Mouse (Mus musculus) kidney, embryonic 14.5 days (tissue): ENCODE results near the gene Olfr798. TPM values are rescaled to one million over a fixed set of nuclear protein-coding genes. Genes with fewer than 3 reads are reported as not detected.

Source experiments
- ATAC-seq: fragments of 200-750 bp; cut with Nextera tagmentation; 2 replicates; pipeline ENCODE4 v1.8.0; 2017; ENCODE audit warnings: moderate number of reproducible peaks, mild to moderate bottlenecking, moderate TSS enrichment, moderate library complexity; ENCODE audit not compliant: low FRiP score, low TSS enrichment
- H3K27ac ChIP-seq: fragments of 300-500 bp; sonication (generic); 2 replicates; pipeline ENCODE4 v1.5.1; 2014; ENCODE audit warnings: low read depth, mild to moderate bottlenecking, low read length, moderate library complexity, mixed read lengths
- H3K27me3 ChIP-seq: fragments of 300-500 bp; sonication (generic); 2 replicates; pipeline ENCODE4 v1.6.1; 2014; ENCODE audit warnings: mild to moderate bottlenecking, low read length; ENCODE audit not compliant: control insufficient read depth, insufficient read depth
- H3K36me3 ChIP-seq: fragments of 300-500 bp; sonication (generic); 2 replicates; pipeline ENCODE4 v1.6.1; 2014; ENCODE audit warnings: low read length, mixed read lengths; ENCODE audit not compliant: control insufficient read depth, insufficient read depth
- H3K4me1 ChIP-seq: fragments of 300-500 bp; sonication (generic); 2 replicates; pipeline ENCODE4 v1.6.1; 2014; ENCODE audit warnings: low read length, mixed read lengths; ENCODE audit not compliant: control insufficient read depth, insufficient read depth
- H3K4me2 ChIP-seq: fragments of 300-500 bp; sonication (generic); replicated peaks from 2 replicates; pipeline ENCODE4 v1.6.1; 2014; ENCODE audit warnings: low read depth, mild to moderate bottlenecking, low read length
- H3K4me3 ChIP-seq: fragments of 300-500 bp; sonication (generic); 2 replicates; pipeline ENCODE4 v1.5.1; 2014; ENCODE audit warnings: mild to moderate bottlenecking, low read length
- H3K9ac ChIP-seq: fragments of 300-500 bp; sonication (generic); 2 replicates; pipeline ENCODE4 v1.6.1; 2014; ENCODE audit warnings: low read depth, mild to moderate bottlenecking, low read length, moderate library complexity
- H3K9me3 ChIP-seq: fragments of 300-500 bp; sonication (generic); 2 replicates; pipeline ENCODE4 v1.6.1; 2016; ENCODE audit warnings: low read length; ENCODE audit not compliant: control insufficient read depth
- WGBS: fragments of 180-500 bp; shearing (Covaris S2); extraction: QIAGEN DNeasy Blood & Tissue Kit; methylation state at CpG from one replicate; pipeline ENCODE4 v1.1.7; 2014; 5-methylcytosine and 5-hydroxymethylcytosine counted together
- polyA plus RNA-seq: library from polyadenylated mRNA; unstranded; fragments of >200 nt; fragmentation: Nextera tagmentation; extraction: Ambion mirVana; gene quantifications from 2 replicates; pipeline ENCODE4 v1.2.1, GENCODE M21; 2014

Gene Olfr798
- polyA plus RNA-seq: not detected in 2 replicates

DNA sequence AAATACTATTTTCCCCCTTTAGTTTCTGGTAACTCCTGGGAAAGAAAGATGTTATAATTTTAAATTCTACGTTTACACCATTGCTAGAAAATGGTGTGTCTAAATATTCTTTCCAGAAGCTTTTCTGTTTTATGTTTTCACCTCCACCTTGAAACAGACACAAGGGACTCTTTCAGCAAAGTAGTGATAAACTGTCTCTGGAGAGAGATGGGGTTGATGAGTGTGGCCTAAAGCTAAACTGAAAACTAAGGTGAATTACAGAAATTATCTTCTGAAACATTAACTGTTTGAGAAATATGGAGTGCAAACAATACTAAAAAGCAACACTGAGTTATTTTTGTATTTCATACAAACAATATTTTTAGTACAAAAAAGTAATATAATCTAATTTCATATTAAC lies at the start of gene Olfr798:
Gene Olfr798, minus strand, starts transcription at position 101 of the 400 bp plus-strand sequence.
- 77% methylated on average over 1 of the region's 1 CpGs for WGBS

DNA sequence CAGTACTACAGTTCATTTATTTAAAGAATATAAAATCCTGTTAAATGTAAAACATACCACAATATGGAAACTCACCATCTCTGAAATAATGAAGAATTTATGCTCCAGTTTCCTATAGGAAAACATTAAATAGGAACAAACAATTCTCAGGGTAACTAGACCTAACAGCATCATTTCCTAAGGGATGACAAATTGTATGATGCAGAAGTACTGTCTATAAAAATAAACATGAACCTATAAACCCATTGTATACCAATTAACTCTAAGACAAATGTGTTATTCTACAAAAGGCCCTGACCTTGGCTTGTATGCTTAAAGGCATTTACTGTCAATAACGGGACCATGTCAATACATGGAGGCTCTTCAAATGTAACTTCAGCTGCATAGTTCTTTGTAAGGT lies 46.0 kb upstream of the Olfr798 start, which contains the start of gene Olfr801:
Gene Olfr801, minus strand, starts transcription at position 101 of the 400 bp plus-strand sequence.
- H3K36me3 ChIP-seq: no peaks in the 10 kb centered on the region
- no peaks in the 10 kb centered on the region for H3K4me1 ChIP-seq
- no peak within 1 kb of the TSS for H3K9ac ChIP-seq
- H3K4me3 ChIP-seq: no peak within 1 kb of the TSS
- WGBS: 68% methylated on average over 1 of the region's 1 CpGs
- no peak within 1 kb of the TSS for H3K27ac ChIP-seq
- no peaks in the 10 kb centered on the region for H3K9me3 ChIP-seq
- no peak for ATAC-seq
- no peak within 1 kb of the TSS for H3K4me2 ChIP-seq
- H3K27me3 ChIP-seq: no peaks in the 10 kb centered on the region

More for the DNA sequence above, at the start of gene Olfr798:
- no peaks in the 10 kb centered on the region for H3K4me1 ChIP-seq
- H3K9ac ChIP-seq: no peak within 1 kb of the TSS
- no peak for ATAC-seq
- H3K4me3 ChIP-seq: no peak within 1 kb of the TSS
- H3K36me3 ChIP-seq: no peaks in the 10 kb centered on the region
- no peaks in the 10 kb centered on the region for H3K27me3 ChIP-seq
- no peak within 1 kb of the TSS for H3K27ac ChIP-seq
- H3K4me2 ChIP-seq: no peak within 1 kb of the TSS
- H3K9me3 ChIP-seq: no peaks in the 10 kb centered on the region

DNA sequence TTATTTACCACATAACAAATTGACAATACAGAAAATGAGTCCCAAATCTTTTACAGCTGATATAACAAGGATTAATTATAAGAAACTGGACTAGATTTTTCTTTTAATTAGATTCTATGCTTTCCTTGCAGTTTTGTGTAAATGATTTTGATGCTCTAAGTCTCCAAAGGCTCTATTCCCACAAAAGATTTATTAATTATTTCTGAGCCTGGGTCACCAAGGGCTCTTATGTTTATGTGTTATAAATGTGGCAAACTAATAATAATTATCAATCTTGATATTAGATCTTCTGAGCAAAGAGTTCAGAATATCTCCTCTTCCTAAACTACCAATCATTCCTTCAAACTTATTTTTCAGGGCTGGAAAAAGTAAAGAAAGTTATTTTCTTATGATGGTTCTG lies 29.7 kb upstream of the Olfr798 start, which contains the start of gene Olfr800:
Gene Olfr800, plus strand, starts transcription at position 301 of the 400 bp plus-strand sequence.
- no peak within 1 kb of the TSS for H3K4me2 ChIP-seq
- ATAC-seq: no peak
- no peaks in the 10 kb centered on the region for H3K27me3 ChIP-seq
- no peak within 1 kb of the TSS for H3K9ac ChIP-seq
- no peaks in the 10 kb centered on the region for H3K36me3 ChIP-seq
- H3K9me3 ChIP-seq: no peaks in the 10 kb centered on the region
- H3K27ac ChIP-seq: no peak within 1 kb of the TSS
- H3K4me3 ChIP-seq: no peak within 1 kb of the TSS
- no peaks in the 10 kb centered on the region for H3K4me1 ChIP-seq

DNA sequence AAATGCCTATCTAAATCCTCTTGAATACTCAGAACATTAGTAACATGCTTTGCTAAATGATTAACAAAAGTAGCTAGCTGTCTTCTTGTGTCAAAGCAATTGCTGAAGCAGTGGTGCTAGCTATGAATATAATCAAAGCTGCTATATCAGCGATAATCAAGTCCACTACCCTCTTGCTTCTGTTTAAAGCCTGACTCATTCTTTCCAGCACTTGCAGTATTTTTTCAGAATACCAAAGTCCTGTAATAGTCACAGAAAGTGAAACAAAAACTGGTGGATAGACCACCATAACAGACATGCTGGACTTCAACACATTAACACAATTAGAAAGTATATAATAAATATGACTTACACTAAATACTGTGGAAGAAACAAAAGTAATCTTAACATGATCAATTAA lies 24.0 kb upstream of the Olfr798 start:
- H3K4me2 ChIP-seq: no peak overlapping the region
- H3K9me3 ChIP-seq: no peaks in the 10 kb centered on the region
- WGBS: 74% methylated on average over 1 of the region's 1 CpGs
- no peaks in the 10 kb centered on the region for H3K36me3 ChIP-seq
- no peak overlapping the region for H3K4me3 ChIP-seq
- H3K4me1 ChIP-seq: no peaks in the 10 kb centered on the region
- no peak overlapping the region for H3K9ac ChIP-seq
- no peaks in the 10 kb centered on the region for H3K27me3 ChIP-seq
- no peak overlapping the region for H3K27ac ChIP-seq
- no peak for ATAC-seq

DNA sequence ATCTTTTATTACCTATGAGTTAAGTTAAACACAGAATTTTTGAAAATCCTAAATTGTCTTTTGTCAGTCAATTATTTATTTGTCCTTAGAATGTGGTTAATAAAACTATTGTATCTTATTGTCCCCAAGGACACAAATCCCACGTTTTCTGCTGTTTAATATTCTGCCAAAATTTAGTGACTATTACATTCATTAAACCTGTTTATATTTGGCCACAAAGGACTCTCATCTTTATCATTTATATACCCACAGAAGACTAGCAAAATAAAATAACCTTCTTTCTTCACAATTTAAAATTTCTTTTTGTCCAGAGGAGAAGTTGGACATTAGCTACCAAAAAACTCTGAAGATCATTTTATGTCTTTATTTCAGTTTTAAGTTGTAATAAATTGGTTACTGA lies 9.4 kb upstream of the Olfr798 start, which contains the start of gene Olfr799:
Gene Olfr799, plus strand, starts transcription at position 301 of the 400 bp plus-strand sequence.
- ATAC-seq: no peak
- 50% methylated on average over 1 of the region's 1 CpGs for WGBS

DNA sequence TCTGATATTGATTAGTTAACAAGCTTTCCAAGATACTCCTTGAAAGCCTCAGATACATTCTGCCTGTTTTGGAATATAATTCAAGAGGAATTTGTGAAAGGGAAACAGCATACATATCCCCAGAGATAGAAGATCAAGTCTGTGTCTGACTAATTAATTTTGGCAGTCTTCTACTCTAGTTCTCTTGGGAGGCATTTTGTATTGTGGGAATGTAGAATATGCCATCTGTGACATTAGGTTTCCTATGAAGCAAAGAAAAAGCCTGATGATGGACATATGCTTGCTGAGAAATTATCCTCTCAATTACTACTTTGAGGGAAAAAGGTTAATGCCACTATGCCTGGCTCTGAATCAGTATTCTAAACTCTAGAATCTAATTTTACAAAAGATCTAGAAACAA lies 4.5 kb downstream of the Olfr798 start:
- Histone ChIP-seq H3K27me3 (no peaks in the 10 kb centered on the region), H3K9ac (no peak overlapping the region), H3K36me3 (no peaks in the 10 kb centered on the region), H3K9me3 (no peaks in the 10 kb centered on the region), H3K4me2 (no peak overlapping the region), H3K4me1 (no peaks in the 10 kb centered on the region), H3K27ac (no peak overlapping the region), H3K4me3 (no peak overlapping the region)
- no peak for ATAC-seq

More for the DNA sequence above, 9.4 kb upstream of the Olfr798 start, which contains the start of gene Olfr799:
- H3K9me3 ChIP-seq: no peaks in the 10 kb centered on the region
- H3K4me1 ChIP-seq: no peaks in the 10 kb centered on the region
- H3K9ac ChIP-seq: no peak within 1 kb of the TSS
- no peak within 1 kb of the TSS for H3K27ac ChIP-seq
- no peak within 1 kb of the TSS for H3K4me2 ChIP-seq
- no peaks in the 10 kb centered on the region for H3K27me3 ChIP-seq
- no peak within 1 kb of the TSS for H3K4me3 ChIP-seq
- no peaks in the 10 kb centered on the region for H3K36me3 ChIP-seq

DNA sequence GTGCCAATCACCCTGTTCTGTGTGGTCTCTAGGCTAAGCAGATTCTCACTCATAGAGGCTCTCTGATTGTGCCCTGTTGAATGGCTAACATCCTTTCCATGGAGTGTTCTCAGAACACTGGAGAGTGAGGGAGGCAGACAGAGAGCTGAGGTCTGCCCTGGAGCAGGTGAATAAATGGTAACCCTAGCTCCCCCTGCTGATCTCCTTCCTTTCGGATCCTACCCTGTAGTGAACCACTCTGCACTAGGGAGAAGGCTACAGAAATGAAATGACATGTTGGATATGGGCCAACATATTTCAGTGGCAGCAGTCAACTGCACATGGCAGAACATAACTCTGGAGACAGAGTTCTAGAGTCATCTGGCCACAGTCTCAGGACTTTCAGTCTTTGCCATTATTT lies 6.0 kb downstream of the Olfr798 start:
- Histone ChIP-seq H3K4me1 (no peaks in the 10 kb centered on the region), H3K9ac (no peak overlapping the region), H3K9me3 (no peaks in the 10 kb centered on the region), H3K27ac (no peak overlapping the region), H3K36me3 (no peaks in the 10 kb centered on the region), H3K4me2 (no peak overlapping the region), H3K4me3 (no peak overlapping the region), H3K27me3 (no peaks in the 10 kb centered on the region)
- WGBS: 13% methylated on average over 1 of the region's 1 CpGs
- no peak for ATAC-seq

DNA sequence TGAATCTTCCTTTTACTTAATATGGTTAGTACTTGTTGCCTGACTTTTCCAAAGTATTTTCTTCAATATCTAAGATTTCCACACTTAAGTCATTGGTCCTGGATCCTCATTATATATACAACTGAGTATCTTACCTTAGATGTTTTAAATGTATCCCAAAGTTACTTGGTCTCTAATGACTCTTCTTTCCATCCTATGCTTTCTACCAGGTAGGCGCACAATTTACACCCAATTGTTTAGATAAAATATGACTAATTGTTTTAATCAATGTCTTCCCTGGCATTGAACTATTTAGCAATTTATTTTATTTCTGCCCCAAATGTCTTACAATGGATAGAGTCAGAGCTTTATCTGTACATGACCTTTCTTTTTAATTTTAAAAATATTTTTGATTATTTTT lies 15.3 kb downstream of the Olfr798 start, which contains the start of gene Olfr796:
Gene Olfr796, minus strand, starts transcription at position 101 of the 400 bp plus-strand sequence.
- Histone ChIP-seq H3K27ac (no peak within 1 kb of the TSS), H3K9ac (no peak within 1 kb of the TSS), H3K27me3 (no peaks in the 10 kb centered on the region), H3K4me3 (no peak within 1 kb of the TSS), H3K9me3 (no peaks in the 10 kb centered on the region), H3K36me3 (no peaks in the 10 kb centered on the region), H3K4me2 (no peak within 1 kb of the TSS), H3K4me1 (no peaks in the 10 kb centered on the region)
- 93% methylated on average over 1 of the region's 1 CpGs for WGBS
- no peak for ATAC-seq

DNA sequence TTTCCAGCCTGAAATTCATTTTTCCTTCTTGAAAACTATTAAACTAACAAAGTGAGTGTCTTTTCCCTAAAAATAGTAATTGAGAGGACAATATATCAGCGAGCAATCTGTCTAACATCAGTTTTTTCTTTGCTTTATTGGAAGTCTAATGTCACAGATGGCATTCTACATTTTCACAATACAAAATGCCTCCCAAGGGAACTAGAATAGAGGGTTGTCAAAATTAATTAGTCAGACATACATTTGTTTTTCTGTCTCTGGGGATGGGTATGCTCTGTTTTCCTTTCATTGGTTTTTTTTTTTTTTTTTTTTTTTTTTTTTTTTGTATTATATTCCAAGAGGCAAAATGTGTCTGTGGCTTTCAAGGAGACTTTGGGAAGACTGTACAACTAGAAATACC lies 50.7 kb downstream of the Olfr798 start:
- ATAC-seq: no peak
- no peaks in the 10 kb centered on the region for H3K4me1 ChIP-seq
- 75% methylated on average over 1 of the region's 1 CpGs for WGBS
- H3K36me3 ChIP-seq: no peaks in the 10 kb centered on the region
- no peak overlapping the region for H3K4me2 ChIP-seq
- no peaks in the 10 kb centered on the region for H3K27me3 ChIP-seq
- H3K27ac ChIP-seq: no peak overlapping the region
- H3K9me3 ChIP-seq: no peaks in the 10 kb centered on the region
- no peak overlapping the region for H3K4me3 ChIP-seq
- H3K9ac ChIP-seq: no peak overlapping the region
